Mouse (Mus musculus) megakaryocyte, embryonic 14.5 days (primary cell): ENCODE measurements around the gene Ucn.

Experiments
- FLI1 ChIP-seq: IDR thresholded peaks from 2 replicates; pipeline ENCODE4 v1.6.1; 2012; ENCODE audit warnings: low read length, inconsistent platforms, mixed read lengths
- GATA1 ChIP-seq: IDR thresholded peaks from 3 replicates; pipeline ENCODE4 v1.6.1; 2012; ENCODE audit warnings: mixed read lengths, low read length, inconsistent platforms, borderline replicate concordance

- TF ChIP-seq GATA1 = no peak
- no peak for TF ChIP-seq FLI1
These were observed 43.6 kb downstream of the Ucn start for GRCm38 (mm10) chr5:31094799-31095691.
